Mouse (Mus musculus) ES-E14 (cell line): ENCODE measurements at regions not wholly inside any gene's neighbourhood (a gene's known extent, or its start where the extent isn't known, plus 50 kb on each side); places are given as distances from the start of the nearest gene placed in this dataset.
"Not testable (repeated sequence)": the region's sequence is repeated elsewhere in the genome, so short reads cannot be mapped to it uniquely, and the experiment has no call there.

Experiments
- CHD2 ChIP-seq: IDR thresholded peaks from 2 replicates; pipeline ENCODE4 v1.6.1; 2014; ENCODE audit warnings: mild to moderate bottlenecking, low read depth, low read length, inconsistent platforms
- HCFC1 ChIP-seq: IDR thresholded peaks from 2 replicates; pipeline ENCODE4 v1.6.1; 2012; ENCODE audit warnings: low read length, inconsistent platforms, borderline replicate concordance; ENCODE audit not compliant: insufficient read depth
- MAFK ChIP-seq: IDR thresholded peaks from 2 replicates; pipeline ENCODE4 v1.6.1; 2014; ENCODE audit warnings: mild to moderate bottlenecking, low read depth, low read length, inconsistent platforms; ENCODE audit not compliant: insufficient read depth
- ZC3H11A ChIP-seq: IDR thresholded peaks from 2 replicates; pipeline ENCODE4 v1.6.1; 2012; ENCODE audit warnings: low read depth, mild to moderate bottlenecking, inconsistent platforms, low read length, borderline replicate concordance
- ZNF384 ChIP-seq: IDR thresholded peaks from 2 replicates; pipeline ENCODE4 v1.6.1; 2012; ENCODE audit warnings: low read depth, low read length, inconsistent platforms

- TF ChIP-seq MAFK, ZC3H11A, CHD2, HCFC1: not testable (repeated sequence)
- peak; percentile 83; the same call in 1 of the 2 replicates for TF ChIP-seq ZNF384
Measured at GRCm38 (mm10) chr1:177339207-177339787, 81.3 kb upstream of the Akt3 start.
